42 mouse cellular contexts compared by ENCODE assay signal in genomic region chr8:85123691-85124090, GRCm38 (mm10). TPM values are rescaled to one million over a fixed set of nuclear protein-coding genes. Genes with fewer than 3 reads are reported as not detected.
"Had no signal": no experiment of that assay in that cellular context is flagged by ENCODE, and none has a peak within 500 bp of the region (broad histone marks: within the 10 kb centered on the region; RNA-seq: fewer than 3 reads in every experiment).

No protein-coding gene starts in this region.

- H3K4me1 ChIP-seq: limb, embryonic 15.5 days; liver, embryonic 12.5 days had no signal

- H3K4me3 ChIP-seq: heart, embryonic 12.5 days; hindbrain, embryonic 13.5 days; kidney, embryonic 15.5 days; limb, embryonic 13.5 days; limb, embryonic 15.5 days; liver, embryonic 12.5 days had no signal

- ATAC-seq: hindbrain, postnatal 0 days; intestine, embryonic 16.5 days; liver, embryonic 12.5 days had no signal

- H3K36me3 ChIP-seq: heart, embryonic 12.5 days; hindbrain, embryonic 13.5 days; kidney, embryonic 15.5 days; limb, embryonic 13.5 days; limb, embryonic 15.5 days; liver, embryonic 12.5 days had no signal

- H3K9me3 ChIP-seq: heart, embryonic 12.5 days; hindbrain, embryonic 13.5 days; kidney, embryonic 15.5 days; limb, embryonic 13.5 days; limb, embryonic 15.5 days; liver, embryonic 12.5 days had no signal

- H3K4me2 ChIP-seq: heart, embryonic 12.5 days; hindbrain, embryonic 13.5 days; kidney, embryonic 15.5 days; limb, embryonic 13.5 days; limb, embryonic 15.5 days; liver, embryonic 12.5 days had no signal

- H3K27ac ChIP-seq: hindbrain, embryonic 13.5 days; hindbrain, postnatal 0 days; kidney, embryonic 15.5 days; kidney, postnatal 0 days; limb, embryonic 13.5 days; limb, embryonic 15.5 days; liver, embryonic 12.5 days; liver, embryonic 14.5 days had no signal

- H3K9ac ChIP-seq: heart, embryonic 12.5 days; hindbrain, embryonic 13.5 days; kidney, embryonic 15.5 days; limb, embryonic 13.5 days; limb, embryonic 15.5 days; liver, embryonic 12.5 days; liver, embryonic 14.5 days had no signal

- H3K27me3 ChIP-seq: heart, embryonic 12.5 days; kidney, embryonic 15.5 days; limb, embryonic 13.5 days; limb, embryonic 15.5 days had no signal

- DNase-seq: gastrocnemius, postnatal 14 days; gastrocnemius, postnatal 36 days; heart, adult 18-20 months; heart, postnatal 14 days; heart, postnatal 36 days; kidney, adult 11 months; kidney, adult 2 months; kidney, adult 9 months; kidney, postnatal 14 days; kidney, postnatal 36 days; layer of hippocampus, adult 9-11 months; layer of hippocampus, postnatal 36 days; left cerebral cortex, postnatal 4 days had no signal

RNA-seq across cellular contexts. Expression of gene Zfp791, which starts 0.8 kb away (rescaled TPM):
- total RNA-seq: hematopoietic stem cell, adult 5-6 weeks had no signal

RNA-seq across cellular contexts. Expression of gene Cks1brt, which starts 28.0 kb away (rescaled TPM):
- total RNA-seq: gastrocnemius, adult 18-20 months; gastrocnemius, adult 8-10 months; gastrocnemius, postnatal 14 days; gastrocnemius, postnatal 36 days; heart, adult 18-20 months; heart, adult 8-10 months; heart, postnatal 14 days; heart, postnatal 36 days; hematopoietic stem cell, adult 5-6 weeks; hindbrain, postnatal 0 days; layer of hippocampus, adult 18-20 months; layer of hippocampus, adult 8-10 months; layer of hippocampus, postnatal 14 days; layer of hippocampus, postnatal 36 days; left cerebral cortex, adult 18-20 months; left cerebral cortex, adult 8-10 months; left cerebral cortex, postnatal 10 days; left cerebral cortex, postnatal 25 days; left cerebral cortex, postnatal 4 days; liver, adult 2 months had no signal
- polyA plus RNA-seq: gonadal fat pad, adult 2 months; heart, embryonic 12.5 days; heart, embryonic 14.5 days; heart, embryonic 16.5 days; hindbrain, embryonic 11.5 days; hindbrain, embryonic 13.5 days; hindbrain, postnatal 0 days; intestine, embryonic 14.5 days; intestine, embryonic 16.5 days; kidney, adult 2 months; kidney, embryonic 15.5 days; kidney, postnatal 0 days; large intestine, adult 2 months; limb, embryonic 11.5 days; limb, embryonic 13.5 days; limb, embryonic 15.5 days; liver, adult 2 months; liver, embryonic 12.5 days; liver, embryonic 14.5 days had no signal
